Mouse (Mus musculus) MEL (cell line): Measurements from ENCODE around the gene Rnf220. TPM values are rescaled to one million over a fixed set of nuclear protein-coding genes. Genes with fewer than 3 reads are reported as not detected.

Source experiments
- DNase-seq: peaks from one replicate; pipeline ENCODE4 v3.0.0; 2011; ENCODE audit warnings: low read depth, low spot score
- H3K27ac ChIP-seq: 2 replicates; pipeline ENCODE4 v1.5.1; 2012; ENCODE audit warnings: low read depth, mild to moderate bottlenecking, control low read depth, low read length, moderate library complexity; ENCODE audit not compliant: control insufficient read depth
- H3K27me3 ChIP-seq, 2 experiments: fragments of 150-350 bp in 1 of 2; sonication (generic) in 1 of 2; 2 replicates each; pipeline ENCODE4 v1.6.1; 2012; ENCODE audit warnings: low read length in 2 of 2, mild to moderate bottlenecking in 2 of 2, improper control_type of control experiment in 1 of 2, moderate library complexity in 1 of 2; ENCODE audit not compliant: insufficient read depth in 2 of 2, control insufficient read depth in 1 of 2
- H3K36me3 ChIP-seq, 2 experiments: 2 replicates each; pipeline ENCODE4 v1.6.1; 2012 to 2014; ENCODE audit warnings: low read length in 2 of 2, improper control_type of control experiment in 1 of 2, inconsistent platforms in 1 of 2, mild to moderate bottlenecking in 1 of 2; ENCODE audit not compliant: insufficient read depth in 2 of 2, control insufficient read depth in 1 of 2
- H3K4me1 ChIP-seq, 2 experiments: fragments of 150-350 bp in 1 of 2; sonication (generic) in 1 of 2; 2 replicates each; pipeline ENCODE4 v1.6.1; 2012; ENCODE audit warnings: low read length in 2 of 2, improper control_type of control experiment in 1 of 2, mild to moderate bottlenecking in 1 of 2; ENCODE audit not compliant: insufficient read depth in 2 of 2, control insufficient read depth in 1 of 2
- H3K4me3 ChIP-seq, 2 experiments: fragments of 150-350 bp in 1 of 2; sonication (generic) in 1 of 2; 2 replicates each; pipeline ENCODE4 v1.5.1; 2012; ENCODE audit warnings: low read depth in 2 of 2, low read length in 2 of 2, mild to moderate bottlenecking in 2 of 2, moderate library complexity in 2 of 2, control low read depth in 1 of 2, improper control_type of control experiment in 1 of 2; ENCODE audit not compliant: control insufficient read depth in 1 of 2, insufficient read depth in 1 of 2
- H3K79me2 ChIP-seq: 2 replicates; pipeline ENCODE4 v1.6.1; 2012; ENCODE audit warnings: mild to moderate bottlenecking, low read length, moderate library complexity; ENCODE audit not compliant: control insufficient read depth, poor library complexity, insufficient read depth
- H3K9ac ChIP-seq: 2 replicates; pipeline ENCODE4 v1.6.1; 2012; ENCODE audit warnings: low read depth, mild to moderate bottlenecking, control low read depth, low read length, moderate library complexity; ENCODE audit not compliant: control insufficient read depth, poor library complexity, severe bottlenecking
- H3K9me3 ChIP-seq: fragments of 150-350 bp; sonication (generic); replicated peaks from 2 replicates; pipeline ENCODE4 v1.6.1; 2012; ENCODE audit warnings: mild to moderate bottlenecking, low read length, improper control_type of control experiment, moderate library complexity; ENCODE audit not compliant: insufficient read depth
- BHLHE40 ChIP-seq: IDR thresholded peaks from 2 replicates; pipeline ENCODE4 v1.6.1; 2012; ENCODE audit warnings: low read depth, mild to moderate bottlenecking, inconsistent platforms, low read length, improper control_type of control experiment, borderline replicate concordance
- CTCF ChIP-seq, 3 experiments: IDR thresholded peaks in 2 of 3; conservative IDR thresholded peaks in 1 of 3; 2 replicates each; pipeline ENCODE4 v1.5.1; 2011 to 2012; ENCODE audit warnings: low read length in 3 of 3, low read depth in 2 of 3, mild to moderate bottlenecking in 2 of 3, improper control_type of control experiment in 1 of 3, inconsistent platforms in 1 of 3, mixed read lengths in 1 of 3, moderate library complexity in 1 of 3; ENCODE audit not compliant: control insufficient read depth in 1 of 3, insufficient read depth in 1 of 3, poor library complexity in 1 of 3, severe bottlenecking in 1 of 3
- ELF1 ChIP-seq: IDR thresholded peaks from 2 replicates; pipeline ENCODE4 v1.6.1; 2014; ENCODE audit warnings: low read depth, mild to moderate bottlenecking, inconsistent platforms, low read length, improper control_type of control experiment, moderate library complexity
- MAZ ChIP-seq: IDR thresholded peaks from 2 replicates; pipeline ENCODE4 v1.6.1; 2012; ENCODE audit warnings: low read depth, mild to moderate bottlenecking, inconsistent platforms, low read length, improper control_type of control experiment
- POLR2AphosphoS5 ChIP-seq: IDR thresholded peaks from 2 replicates; pipeline ENCODE4 v1.6.1; 2012; ENCODE audit warnings: low read depth, borderline replicate concordance, mild to moderate bottlenecking, inconsistent platforms, low read length, moderate library complexity, mixed read lengths
- TCF12 ChIP-seq: IDR thresholded peaks from 2 replicates; pipeline ENCODE4 v1.6.1; 2014; ENCODE audit warnings: low read depth, mild to moderate bottlenecking, inconsistent platforms, low read length, improper control_type of control experiment, moderate library complexity
- USF2 ChIP-seq, 2 experiments: IDR thresholded peaks; 2 replicates each; pipeline ENCODE4 v1.6.1; 2011 to 2012; ENCODE audit warnings: improper control_type of control experiment in 2 of 2, low read length in 2 of 2, borderline replicate concordance in 1 of 2, inconsistent platforms in 1 of 2, low read depth in 1 of 2, mild to moderate bottlenecking in 1 of 2; ENCODE audit not compliant: insufficient read depth in 1 of 2
- ZKSCAN1 ChIP-seq: IDR thresholded peaks from 2 replicates; pipeline ENCODE4 v1.6.1; 2012; ENCODE audit warnings: low read depth, mild to moderate bottlenecking, inconsistent platforms, low read length, improper control_type of control experiment, moderate library complexity
- ZNF384 ChIP-seq: IDR thresholded peaks from 2 replicates; pipeline ENCODE4 v1.6.1; 2012; ENCODE audit warnings: low read depth, mild to moderate bottlenecking, inconsistent platforms, low read length, improper control_type of control experiment
- polyA plus RNA-seq, 2 experiments: library from polyadenylated mRNA; stranded (reverse) in 1 of 2; unstranded in 1 of 2; fragments of >175 nt in 1 of 2; fragments of >200 nt in 1 of 2; gene quantifications; 2 replicates each; pipeline versions ENCODE4 v1.2.1 to v1.2.4; 2012; ENCODE audit warnings: low replicate concordance in 2 of 2, low read depth in 1 of 2; ENCODE audit not compliant: insufficient read length in 2 of 2, insufficient read depth in 1 of 2, missing spikeins in 1 of 2
- total RNA-seq: library from RNA; depleted of rRNA; stranded (reverse); fragments of 300-350 nt; gene quantifications from 2 replicates; pipeline ENCODE4 v1.2.3, GENCODE M21; 2012

Rnf220 gene
- total and polyA plus RNA-seq, 3 experiments = 121 to 201 TPM; not detected in 1

GRCm38 (mm10) chr4:117305461-117305860 lies 191.4 kb downstream of the Rnf220 start:
- no peak overlapping the region for H3K4me3 ChIP-seq
- H3K4me1 ChIP-seq = no peaks in the 10 kb centered on the region
- no peaks in the 10 kb centered on the region for H3K79me2 ChIP-seq
- H3K9ac ChIP-seq = no peak overlapping the region
- H3K9me3 ChIP-seq = no peaks in the 10 kb centered on the region
- no peak for TF ChIP-seq MAZ
- TF ChIP-seq BHLHE40 = no peak
- H3K36me3 ChIP-seq = no peaks in the 10 kb centered on the region
- no peak overlapping the region for H3K27ac ChIP-seq
- peaks cover 0 to 3% of the 10 kb centered on the region in 2 experiments; a peak in 1 of 4 replicates for H3K27me3 ChIP-seq
- DNase-seq = no peak

- Histone ChIP-seq H3K27me3 (peaks cover 3% of the 10 kb centered on the region in 2 experiments; a peak in 3 of 4 replicates), H3K36me3 (no peaks in the 10 kb centered on the region), H3K9me3 (no peaks in the 10 kb centered on the region), H3K9ac (no peak overlapping the region), H3K27ac (no peak overlapping the region)
- DNase-seq = no peak
- TF ChIP-seq ZNF384 (no peak), TCF12 (no peak)
- TF ChIP-seq, all 39 proteins: peak for 0
- no peaks in the 10 kb centered on the region for H3K79me2 ChIP-seq
- H3K4me1 ChIP-seq = no peaks in the 10 kb centered on the region
- H3K4me3 ChIP-seq = no peak overlapping the region
Observed at GRCm38 (mm10) chr4:117304239-117305025, 192.4 kb downstream of the Rnf220 start.

- Histone ChIP-seq H3K4me3 (no peak overlapping the region), H3K36me3 (no peaks in the 10 kb centered on the region), H3K27ac (no peak overlapping the region), H3K27me3 (peaks cover 3 to 5% of the 10 kb centered on the region in 2 experiments; a peak in 3 of 4 replicates), H3K9ac (no peak overlapping the region), H3K79me2 (no peaks in the 10 kb centered on the region), H3K9me3 (no peaks in the 10 kb centered on the region), H3K4me1 (no peaks in the 10 kb centered on the region)
- no peak for DNase-seq
- TF ChIP-seq USF2 (IDR thresholded peaks at IDR 0.05; ENCODE audit: borderline replicate concordance in 1 of 2, insufficient read depth in 1 of 2, low read depth in 1 of 2, low read length in 2 of 2) = no peak
- no peak for TF ChIP-seq ZKSCAN1
- no peak for TF ChIP-seq POLR2AphosphoS5
- TF ChIP-seq ELF1 = no peak
- no peak for TF ChIP-seq MAZ
- no peak for TF ChIP-seq CTCF (IDR thresholded peaks at IDR 0.05 in 2 of 3, conservative IDR thresholded peaks at IDR 0.05 in 1 of 3; ENCODE audit: control insufficient read depth in 1 of 3, insufficient read depth in 1 of 3, low read depth in 2 of 3, low read length in 3 of 3, poor library complexity in 1 of 3, severe bottlenecking in 1 of 3)
Observed at GRCm38 (mm10) chr4:117303581-117304238, 193.1 kb downstream of the Rnf220 start.
